Mouse (Mus musculus) right cerebral cortex, postnatal 4 days (tissue): ENCODE results near the gene Xiap.

Source experiments
- DNase-seq: peaks from one replicate; pipeline ENCODE4 v3.0.0-alpha.2; 2022

Gene Xiap

DNA sequence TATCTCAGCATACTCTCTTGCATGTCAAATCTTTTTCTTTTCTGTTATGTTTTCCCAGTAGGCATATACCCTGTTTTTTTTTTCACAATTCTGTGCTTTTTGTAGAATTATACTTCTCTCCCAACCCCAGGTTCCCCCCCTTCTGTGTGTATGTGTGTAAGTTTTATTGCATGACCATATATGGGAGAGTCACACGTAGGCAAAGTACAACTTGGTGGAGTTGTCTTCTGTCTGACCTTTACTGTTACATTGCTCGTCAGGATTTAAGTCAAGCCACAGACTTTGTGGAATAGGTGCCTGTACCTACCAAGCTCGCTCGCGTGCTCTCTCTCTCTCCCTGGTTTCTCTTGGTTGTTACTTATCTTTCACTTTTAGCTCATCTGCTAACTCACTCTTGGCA lies 28.7 kb downstream of the Xiap start:
- no peak for DNase-seq

- DNase-seq = no peak
These were observed 47.7 kb downstream of the Xiap start for GRCm38 (mm10) chrX:42107137-42107536.

DNA sequence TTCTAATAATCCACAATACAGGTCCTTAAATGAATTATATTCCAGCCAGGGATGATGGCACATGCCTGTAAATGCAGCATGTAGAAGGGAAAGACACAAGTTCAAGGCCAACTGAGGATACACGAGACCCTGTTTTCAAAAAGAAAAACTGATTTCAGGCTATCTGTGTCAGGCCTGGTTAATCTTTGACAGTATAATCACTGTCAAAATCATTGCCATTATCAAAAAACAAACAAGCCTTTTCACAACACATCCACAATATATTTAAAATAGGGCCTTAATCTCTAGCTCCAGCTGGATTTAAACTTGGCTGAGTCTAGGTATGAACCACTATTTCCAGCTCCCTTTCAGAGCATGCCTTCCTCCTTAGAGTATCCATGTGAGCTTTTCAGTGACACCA lies 51.1 kb downstream of the Xiap start:
- no peak for DNase-seq

DNA sequence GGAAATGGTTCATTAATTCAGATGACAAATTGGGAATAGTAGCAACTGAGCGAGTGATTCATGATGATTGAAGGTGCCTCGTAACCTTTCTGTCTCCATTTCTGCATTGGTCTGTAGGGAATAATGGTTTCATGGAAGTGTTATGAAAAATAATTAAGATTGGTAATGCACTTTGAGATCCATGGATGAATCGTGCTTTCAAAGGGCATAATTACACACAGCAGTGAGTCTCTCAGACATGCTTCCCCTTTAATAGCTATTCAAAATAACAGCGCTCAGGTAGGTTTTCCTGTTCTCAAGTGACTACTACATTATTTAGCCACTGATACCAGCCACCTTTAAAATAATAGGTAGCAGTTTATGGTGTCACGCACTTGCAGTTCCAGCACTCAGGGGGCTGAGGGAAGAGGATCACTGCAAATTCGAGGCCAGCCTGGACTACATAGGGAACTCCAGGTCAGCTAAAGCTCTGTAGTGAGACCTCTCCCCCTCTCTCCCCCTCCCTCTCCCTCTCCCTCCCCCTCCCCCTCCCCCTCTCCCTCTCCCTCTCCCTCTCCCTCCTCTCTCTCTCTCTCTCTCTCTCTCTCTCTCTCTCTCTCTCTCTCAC lies 60.1 kb downstream of the Xiap start:
- DNase-seq = no peak

DNA sequence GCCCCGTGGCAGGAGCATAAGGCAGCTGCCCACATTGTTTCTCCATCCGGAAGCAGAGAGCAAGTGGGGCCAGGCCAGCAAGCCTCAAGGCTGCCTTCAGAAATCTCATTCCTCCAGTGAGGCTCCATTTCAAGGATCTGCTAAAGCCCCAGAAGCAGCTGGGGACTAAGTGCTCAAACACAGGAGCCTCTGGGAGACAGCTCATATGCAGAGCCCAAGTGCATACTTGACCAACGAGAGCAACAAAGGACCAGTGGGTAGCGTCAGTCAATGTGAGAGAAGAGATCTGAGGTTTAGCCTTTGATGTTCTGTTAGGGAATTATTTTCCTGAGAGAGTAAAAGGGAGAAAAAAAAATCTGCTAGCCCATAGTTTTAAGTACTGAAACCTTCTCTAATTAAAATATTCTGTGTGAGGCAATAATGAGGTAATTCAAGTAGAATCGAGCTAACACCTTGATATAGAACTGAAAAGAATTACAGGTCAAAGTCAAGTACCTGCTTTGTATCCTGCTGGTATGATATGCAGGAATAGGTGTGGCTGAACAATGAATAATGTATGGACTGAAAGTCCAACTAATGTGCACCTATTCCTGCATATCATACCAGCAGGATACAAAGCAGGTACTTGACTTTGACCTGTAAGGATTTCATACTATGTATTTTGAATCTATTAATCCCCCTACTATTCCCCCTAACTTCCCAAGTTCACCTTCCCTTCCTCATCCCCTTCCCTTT lies 65.7 kb downstream of the Xiap start:
- DNase-seq = no peak

DNA sequence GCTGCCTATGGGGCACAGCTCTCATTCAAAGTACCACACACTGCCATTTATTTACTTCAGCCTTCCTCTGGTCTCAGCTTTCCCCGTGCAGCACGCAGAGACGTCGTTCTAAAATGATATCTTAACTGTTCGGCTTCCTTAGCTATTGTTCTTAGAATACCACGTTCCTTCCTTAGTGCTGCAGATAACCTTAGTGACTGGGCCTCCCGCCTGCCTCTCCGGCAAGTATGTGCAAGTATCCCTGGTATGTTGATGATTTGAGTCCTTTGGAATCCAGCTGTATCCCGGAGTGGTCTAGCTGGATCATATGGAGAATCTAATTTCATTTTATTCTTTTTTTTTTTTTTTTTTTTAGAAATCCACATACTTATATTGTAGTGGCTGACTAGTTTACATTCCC lies 80.4 kb downstream of the Xiap start:
- no peak for DNase-seq

- DNase-seq = no peak
These were observed 83.1 kb downstream of the Xiap start for GRCm38 (mm10) chrX:42142620-42143019.

DNA sequence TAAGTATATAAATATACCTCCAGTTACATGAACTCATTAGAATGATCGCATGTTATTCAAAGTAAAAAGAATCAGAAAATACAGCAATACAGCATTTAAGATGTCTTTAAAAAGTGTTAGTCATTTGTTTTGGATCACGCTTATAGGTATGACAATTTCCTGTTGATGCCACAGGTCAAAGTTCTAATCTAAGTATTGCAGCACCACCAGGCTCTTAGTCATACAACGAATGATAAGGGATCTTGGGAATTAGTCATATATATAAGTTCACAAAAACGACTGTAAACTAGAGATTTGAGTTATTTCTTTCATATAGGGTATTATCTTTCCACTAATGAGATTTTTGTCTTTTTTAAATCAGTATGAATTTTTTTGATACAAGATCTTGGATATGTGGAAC lies 84.5 kb downstream of the Xiap start:
- no peak for DNase-seq

- DNase-seq = no peak
These were observed 88.6 kb downstream of the Xiap start for GRCm38 (mm10) chrX:42148016-42148451.

DNA sequence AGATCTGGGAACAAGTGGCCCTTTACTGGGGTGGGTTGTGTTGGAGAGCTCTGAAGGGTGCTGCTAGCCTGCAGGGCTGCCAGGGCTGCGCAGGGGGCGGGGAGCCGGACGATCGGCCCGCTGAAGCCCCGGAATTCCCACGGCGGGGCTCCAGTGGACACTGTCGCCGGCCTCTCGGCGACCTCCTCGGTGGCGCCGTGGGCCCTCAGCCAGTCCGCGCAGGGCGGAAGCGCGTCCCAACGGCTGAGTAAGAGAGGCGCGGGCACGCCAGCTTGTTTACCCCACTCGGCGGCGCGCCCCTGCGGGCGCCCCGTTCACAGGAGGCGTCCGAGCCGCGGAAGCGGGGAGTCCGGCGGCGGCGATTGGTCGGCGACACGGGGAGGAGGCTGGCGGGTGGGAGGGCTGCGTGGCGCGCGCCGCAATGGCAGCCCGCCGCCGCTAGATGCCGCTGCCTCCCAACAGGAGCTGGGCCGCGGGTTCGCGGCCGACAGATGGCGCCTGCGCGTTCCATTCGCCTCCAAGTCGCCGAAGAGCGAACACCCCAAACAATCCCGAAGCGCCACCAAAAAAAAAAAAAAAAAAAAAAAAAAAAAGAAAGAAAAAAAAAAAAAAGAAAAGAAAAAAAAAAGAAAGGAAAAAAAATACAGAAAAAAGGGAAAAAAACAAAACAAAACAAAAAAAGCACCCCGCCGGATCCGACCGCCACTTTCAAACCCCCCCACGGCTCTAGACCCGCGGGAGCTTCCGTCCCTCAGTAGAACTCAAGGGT lies 89.5 kb downstream of the Xiap start, which contains the start of gene Stag2:
Gene Stag2, plus strand, starts transcription at position 530 of the 769 bp plus-strand sequence.
- DNase-seq = peak; percentile 88

- DNase-seq = peak; percentile 60
These were observed 90.3 kb downstream of the Xiap start for GRCm38 (mm10) chrX:42149557-42150345.

- DNase-seq = peak; percentile 79
These were observed 91.0 kb downstream of the Xiap start for GRCm38 (mm10) chrX:42150346-42151023.

DNA sequence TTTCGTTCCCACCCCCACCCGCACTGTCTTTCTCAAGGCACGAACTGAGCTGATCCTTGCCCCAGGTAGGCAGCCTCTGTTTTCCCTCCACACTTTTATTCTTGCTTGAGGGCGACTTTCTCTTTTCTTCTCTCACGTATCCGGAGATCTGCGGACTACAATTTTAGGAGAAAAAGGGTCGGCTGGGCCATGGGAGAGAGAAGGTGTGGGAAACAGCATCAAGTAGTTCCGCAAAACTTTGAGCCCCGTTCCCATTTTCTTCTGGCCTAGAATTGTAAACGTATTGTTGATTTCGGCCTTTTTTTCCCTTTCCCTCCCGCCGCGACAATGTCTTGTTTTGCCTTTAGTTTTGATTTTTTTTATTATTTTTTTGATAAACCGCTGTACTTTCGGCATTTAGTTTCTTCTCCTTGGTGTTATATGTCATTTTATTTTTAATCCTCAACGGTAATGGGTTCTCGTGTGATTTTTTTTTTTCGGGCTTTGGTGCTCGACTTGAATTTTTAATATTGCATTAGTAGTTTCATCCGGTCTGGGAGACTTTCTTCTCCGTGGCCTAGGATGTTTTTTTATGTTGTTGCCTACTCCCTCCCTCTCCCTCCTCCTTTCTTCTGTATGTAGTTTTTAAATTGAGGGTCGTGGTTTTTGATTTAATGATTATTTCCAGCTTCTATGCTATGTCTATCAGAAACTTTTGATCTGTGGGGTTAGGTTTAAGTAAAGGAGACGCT lies 91.7 kb downstream of the Xiap start:
- DNase-seq = no peak

DNA sequence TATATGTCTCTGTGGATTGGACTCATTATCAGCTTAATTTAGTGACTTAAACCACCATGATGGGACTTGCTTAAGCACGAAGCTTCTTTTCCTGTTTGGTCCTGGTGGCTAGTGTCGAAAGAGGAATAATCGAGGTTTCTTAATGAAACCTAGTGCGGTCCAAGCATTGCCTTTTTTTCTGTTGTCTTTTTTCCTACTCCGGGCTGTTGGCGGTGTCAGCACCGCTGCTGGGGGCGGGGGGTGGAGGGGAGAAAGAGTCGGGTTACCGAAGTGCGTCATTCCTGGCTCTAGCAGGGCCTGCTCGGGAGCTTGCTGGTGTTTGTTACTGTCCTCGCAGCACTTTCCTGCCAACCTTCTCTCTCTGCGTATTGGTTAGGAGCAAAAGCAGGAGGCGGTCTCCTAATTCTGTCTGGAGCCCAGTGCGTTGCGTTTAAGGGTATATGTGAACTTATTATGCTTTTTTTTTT lies 92.5 kb downstream of the Xiap start:
- peak; percentile 53 for DNase-seq

DNA sequence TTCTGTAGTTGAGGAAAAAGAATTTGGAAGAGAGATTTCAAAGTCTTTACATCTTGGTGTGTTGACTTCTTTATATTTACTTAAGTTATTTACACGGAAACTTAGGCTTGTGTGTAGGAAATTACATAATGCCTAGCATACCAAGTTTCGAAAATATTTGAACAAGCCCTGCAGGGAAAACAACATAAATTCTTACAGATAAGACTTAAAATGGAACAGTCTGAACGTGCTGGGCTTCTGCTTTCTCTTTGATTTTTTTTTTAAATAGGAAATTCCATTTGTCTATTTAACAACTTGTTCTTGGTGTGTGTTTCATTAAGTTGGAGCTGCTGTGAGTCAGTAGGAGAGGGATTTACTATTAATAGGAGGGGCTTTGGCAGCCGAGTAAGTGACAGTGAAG lies 93.6 kb downstream of the Xiap start:
- no peak for DNase-seq
